11 mouse cellular contexts compared by ENCODE assay signal in the genomic region with DNA sequence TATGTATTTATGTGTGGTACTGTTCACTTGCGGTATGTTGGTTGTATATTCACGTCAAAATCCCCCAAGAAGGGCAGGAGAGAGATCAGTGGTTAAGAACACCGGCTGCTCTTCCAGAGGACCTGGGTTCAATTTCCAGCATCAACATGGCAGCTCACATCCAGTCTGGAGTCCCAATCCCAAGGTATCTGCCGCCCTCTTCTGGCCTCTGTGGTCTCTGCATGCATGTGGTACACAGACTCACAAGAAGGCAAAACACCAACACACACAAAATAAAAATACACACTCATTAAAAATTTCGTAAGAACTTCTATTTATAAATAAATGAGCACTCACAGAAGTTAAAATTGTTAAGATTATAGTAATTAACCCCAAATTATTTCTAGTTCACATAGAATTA. TPM values are rescaled to one million over a fixed set of nuclear protein-coding genes. Genes with fewer than 3 reads are reported as not detected.
A peak's percentile ranks its signal among the peaks of the same experiment; 100 is the strongest.
DNase-seq lines count a peak whose midpoint lies in the region; ATAC-seq and TF ChIP-seq lines count a peak whose summit lies in the region.
"Had no signal": no experiment of that assay in that cellular context is flagged by ENCODE, and none has a peak within 500 bp of the region (broad histone marks: within the 10 kb centered on the region; RNA-seq: fewer than 3 reads in every experiment).

No protein-coding gene starts in this region.

- peak; percentile 32 for TF ChIP-seq CTCF in left cerebral cortex, adult 2 months (IDR thresholded peaks at IDR 0.05)
- TF ChIP-seq CTCF in stomach, postnatal 0 days (IDR thresholded peaks at IDR 0.05; ENCODE audit: low read depth) = peak; percentile 60

- intact Hi-C loops in left cerebral cortex, adult 2 months (cut with DNase I) = loop anchor here (1.0 to 5.0 kb wide), 2 partner anchors 22 to 351 kb away; no protein-coding TSS in a partner anchor

- WGBS in stomach, postnatal 0 days = 70% methylated on average over 5 of the region's 5 CpGs

- H3K27ac ChIP-seq in left cerebral cortex, adult 2 months = no peak overlapping the region
- H3K27ac ChIP-seq in stomach, postnatal 0 days (replicated peaks) = no peak overlapping the region

- peak; percentile 13 to 42 for DNase-seq in cerebellum, postnatal 25 days
- no peak for DNase-seq in cerebellum, adult 11 months
- no peak for DNase-seq in left cerebral cortex, adult 2 months (ENCODE audit: extremely low spot score in 1 of 2, low spot score in 2 of 2)
- DNase-seq in left cerebral cortex, adult 9 months (ENCODE audit: low spot score in 2 of 2) = no peak
- peak; percentile 19 for DNase-seq in c-Kit-positive CD71-positive TER-119-positive erythroid progenitor cells, embryonic 14.5 days (ENCODE audit: low spot score)
- peak; percentile 24 for DNase-seq in stomach, postnatal 0 days (ENCODE audit: low spot score)
- no peak for DNase-seq in gastrocnemius, postnatal 25 days
- DNase-seq in Muller cell, postnatal 12 days (ENCODE audit: inconsistent ontology term) = no peak

- H3K9me3 ChIP-seq in stomach, postnatal 0 days (ENCODE audit: control insufficient read depth, low read length) = no peaks in the 10 kb centered on the region

- H3K4me2 ChIP-seq in stomach, postnatal 0 days (replicated peaks; ENCODE audit: low read depth) = no peak overlapping the region

- no peak overlapping the region for H3K4me3 ChIP-seq in left cerebral cortex, adult 2 months
- H3K4me3 ChIP-seq in stomach, postnatal 0 days (ENCODE audit: low read depth, low read length) = no peak overlapping the region

- H3K27me3 ChIP-seq in stomach, postnatal 0 days (ENCODE audit: control insufficient read depth, insufficient read depth, low read length) = no peaks in the 10 kb centered on the region

- H3K4me1 ChIP-seq in stomach, postnatal 0 days (replicated peaks; ENCODE audit: control insufficient read depth, insufficient read depth) = no peaks in the 10 kb centered on the region

- no peak for TF ChIP-seq EP300 in stomach, postnatal 0 days (optimal IDR thresholded peaks at IDR 0.05)

- H3K9ac ChIP-seq in stomach, postnatal 0 days (ENCODE audit: low read length) = no peak overlapping the region

- no peak for ATAC-seq in stomach, postnatal 0 days (ENCODE audit: low FRiP score, low TSS enrichment)

- H3K36me3 ChIP-seq in stomach, postnatal 0 days (ENCODE audit: control insufficient read depth, insufficient read depth, low read length) = no peaks in the 10 kb centered on the region

RNA-seq across cellular contexts. Expression of gene Acot5, which starts 5.9 kb away (rescaled TPM):
- 1 to 10 TPM; 5.8 to 7.3 TPM for total RNA-seq in left cerebral cortex, adult 2 months (2021)
- polyA plus RNA-seq in stomach, postnatal 0 days (2015; fragmentation: Nextera tagmentation; extraction: Ambion mirVana) = 0.16 TPM in 2 replicates
- total RNA-seq in gastrocnemius, postnatal 25 days (2021) = not detected
- total RNA-seq: neutrophil, adult 5-6 weeks had no signal
- polyA plus RNA-seq: lung, embryonic 16.5 days had no signal

RNA-seq across cellular contexts. Expression of gene Acot3, which starts 11.3 kb away (rescaled TPM):
- total RNA-seq in left cerebral cortex, adult 2 months (2021) = 1 to 10 TPM; 2.3 to 3.3 TPM
- 0.30 and 0.53 TPM in 2 replicates for polyA plus RNA-seq in stomach, postnatal 0 days (2015; fragmentation: Nextera tagmentation; extraction: Ambion mirVana)
- total RNA-seq in gastrocnemius, postnatal 25 days (2021) = not detected
- total RNA-seq: gastrocnemius, adult 8-10 months; neutrophil, adult 5-6 weeks had no signal

RNA-seq across cellular contexts. Expression of gene Gm49366, which starts 24.5 kb away (rescaled TPM):
- 1 to 10 TPM; 1.3 to 1.4 TPM for total RNA-seq in left cerebral cortex, adult 2 months (2021)
- polyA plus RNA-seq in stomach, postnatal 0 days (2015; fragmentation: Nextera tagmentation; extraction: Ambion mirVana) = not detected in 2 replicates
- total RNA-seq in gastrocnemius, postnatal 25 days (2021) = not detected
- total RNA-seq: gastrocnemius, adult 8-10 months; neutrophil, adult 5-6 weeks had no signal
- polyA plus RNA-seq: lung, embryonic 16.5 days had no signal

RNA-seq across cellular contexts. Expression of gene Acot4, which starts 25.0 kb away (rescaled TPM):
- total RNA-seq in left cerebral cortex, adult 2 months (2021) = 1 to 10 TPM; 2.3 to 2.9 TPM
- polyA plus RNA-seq in stomach, postnatal 0 days (2015; fragmentation: Nextera tagmentation; extraction: Ambion mirVana) = 1.2 and 1.3 TPM in 2 replicates
- under 1 TPM; 0.05 to 0.43 TPM for total RNA-seq in gastrocnemius, postnatal 25 days (2021)
- total RNA-seq: neutrophil, adult 5-6 weeks had no signal

RNA-seq across cellular contexts. Expression of gene Acot6, which starts 37.2 kb away (rescaled TPM):
- 1 to 10 TPM; 3.3 TPM for total RNA-seq in left cerebral cortex, adult 2 months (2021)
- 1.3 TPM in 2 replicates for polyA plus RNA-seq in stomach, postnatal 0 days (2015; fragmentation: Nextera tagmentation; extraction: Ambion mirVana)
- total RNA-seq in gastrocnemius, postnatal 25 days (2021) = 1 to 10 TPM; 1.5 to 1.6 TPM
- total RNA-seq: neutrophil, adult 5-6 weeks had no signal

Comparison
In these comparisons a context has a peak if more than half of its experiments do, and no peak if none do; other contexts are left out.
1. DNase-seq: peak in cerebellum, postnatal 25 days (2 of 2), c-Kit-positive CD71-positive TER-119-positive erythroid progenitor cells, embryonic 14.5 days (single experiment) and stomach, postnatal 0 days (single experiment); none in cerebellum, adult 11 months (single experiment), left cerebral cortex, adult 2 months (0 of 2), left cerebral cortex, adult 9 months (0 of 2), gastrocnemius, postnatal 25 days (single experiment) and Muller cell, postnatal 12 days (single experiment).
2. RNA of gene Acot5, which starts 5.9 kb away (total RNA-seq): 5.8 to 7.3 TPM in left cerebral cortex, adult 2 months; not detected in gastrocnemius, postnatal 25 days; every median in the first group is over 4 times any median in the second.